Mouse (Mus musculus): ENCODE measurements around the gene Fanci. TPM values are rescaled to one million over a fixed set of nuclear protein-coding genes. Genes with fewer than 3 reads are reported as not detected.

The Fanci gene
- polyA plus RNA-seq, 1 experiment from 2014 or later: 21.4 TPM

DNA sequence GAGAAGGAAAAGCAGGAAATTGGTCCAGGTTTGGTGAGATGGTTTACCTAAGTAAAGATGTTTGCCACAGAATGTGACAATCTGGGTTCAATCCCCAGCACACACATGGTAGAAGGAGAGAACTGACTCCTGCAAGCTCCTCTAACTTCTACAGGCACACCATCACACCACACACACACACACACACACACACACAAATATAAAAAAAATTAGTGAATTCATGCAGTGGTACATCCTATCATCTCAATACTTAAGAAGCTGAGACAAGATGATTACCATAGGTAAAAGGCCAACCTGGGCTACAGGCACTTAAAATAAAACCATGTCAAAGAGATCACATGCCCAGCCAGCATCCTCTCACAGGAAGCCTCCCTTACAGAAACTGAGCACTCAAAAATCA is 17.7 kb upstream of the Fanci start:
- no peaks in the 10 kb centered on the region for H3K36me3 ChIP-seq (replicated peaks; ENCODE audit: control insufficient read depth, insufficient read depth, low read depth, low read length)
- H3K4me3 ChIP-seq (ENCODE audit: low read depth, low read length): no peak overlapping the region
- no peaks in the 10 kb centered on the region for H3K27me3 ChIP-seq (ENCODE audit: control insufficient read depth, insufficient read depth, low read length)
- H3K27ac ChIP-seq (replicated peaks; ENCODE audit: low read depth, low read length): no peak overlapping the region
- ATAC-seq (replicated peaks; ENCODE audit: insufficient number of reproducible peaks, low FRiP score, low TSS enrichment, low read depth) (no peak), DNase-seq (ENCODE audit: low spot score) (no peak)
- H3K9me3 ChIP-seq (replicated peaks; ENCODE audit: control insufficient read depth, low read length): no peaks in the 10 kb centered on the region
- no peak overlapping the region for H3K9ac ChIP-seq (replicated peaks; ENCODE audit: low read length)
- H3K4me1 ChIP-seq (ENCODE audit: control insufficient read depth, insufficient read depth, low read length): no peaks in the 10 kb centered on the region
- H3K4me2 ChIP-seq (ENCODE audit: low read depth, low read length): no peak overlapping the region

- ATAC-seq (replicated peaks; ENCODE audit: insufficient number of reproducible peaks, low FRiP score, low TSS enrichment, low read depth): no peak
- WGBS: 79% methylated on average over 5 of the region's 5 CpGs
- no peaks in the 10 kb centered on the region for H3K4me1 ChIP-seq (ENCODE audit: control insufficient read depth, insufficient read depth, low read length)
- DNase-seq (ENCODE audit: low spot score): no peak
- H3K4me2 ChIP-seq (ENCODE audit: low read depth, low read length): no peak overlapping the region
- H3K4me3 ChIP-seq (ENCODE audit: low read depth, low read length): no peak overlapping the region
- H3K27ac ChIP-seq (replicated peaks; ENCODE audit: low read depth, low read length): no peak overlapping the region
- H3K27me3 ChIP-seq (ENCODE audit: control insufficient read depth, insufficient read depth, low read length): no peaks in the 10 kb centered on the region
- no peak overlapping the region for H3K9ac ChIP-seq (replicated peaks; ENCODE audit: low read length)
- no peaks in the 10 kb centered on the region for H3K36me3 ChIP-seq (replicated peaks; ENCODE audit: control insufficient read depth, insufficient read depth, low read depth, low read length)
- no peaks in the 10 kb centered on the region for H3K9me3 ChIP-seq (replicated peaks; ENCODE audit: control insufficient read depth, low read length)
Observed at GRCm38 (mm10) chr7:79375594-79375993, 16.1 kb upstream of the Fanci start.

DNA sequence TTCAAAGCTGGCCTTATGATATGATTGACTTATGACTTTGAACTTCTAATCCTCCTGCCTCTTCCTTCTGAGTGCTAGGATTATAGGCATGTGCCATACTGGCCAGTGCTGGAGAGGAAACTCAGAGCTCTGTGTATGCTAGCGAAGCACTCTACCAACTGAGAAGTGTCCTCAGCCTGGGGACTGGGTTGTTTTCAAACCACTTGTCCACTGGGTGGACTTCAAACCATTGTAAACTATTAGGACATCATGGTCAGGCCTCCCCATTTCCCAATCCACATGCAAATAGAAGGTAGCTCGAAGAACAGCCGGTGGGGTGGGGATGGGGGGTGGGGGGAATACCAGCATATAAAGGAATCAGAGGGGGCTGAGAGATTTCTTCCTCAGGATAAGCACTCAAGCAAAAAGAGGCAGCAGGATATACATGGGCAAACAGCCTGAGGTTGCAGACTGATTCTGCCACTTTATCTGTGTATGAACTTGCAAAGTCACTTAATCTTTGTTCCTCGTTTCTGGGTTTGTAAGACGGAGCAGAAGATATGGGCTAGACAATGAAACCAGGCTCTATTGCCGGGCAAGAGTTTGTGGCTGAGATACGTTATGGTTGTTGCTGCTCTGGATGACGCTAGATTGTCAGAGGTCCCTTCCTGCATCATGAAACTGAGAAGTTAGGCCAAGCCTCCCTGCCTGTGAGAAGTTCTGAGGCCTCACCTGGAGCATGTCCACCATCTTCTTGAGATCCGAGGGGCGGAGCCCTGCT is 15.0 kb upstream of the Fanci start:
- Histone ChIP-seq H3K9ac (replicated peaks; ENCODE audit: low read length) (no peak overlapping the region), H3K4me1 (ENCODE audit: control insufficient read depth, insufficient read depth, low read length) (no peaks in the 10 kb centered on the region), H3K36me3 (replicated peaks; ENCODE audit: control insufficient read depth, insufficient read depth, low read depth, low read length) (no peaks in the 10 kb centered on the region), H3K9me3 (replicated peaks; ENCODE audit: control insufficient read depth, low read length) (no peaks in the 10 kb centered on the region), H3K4me3 (ENCODE audit: low read depth, low read length) (no peak overlapping the region), H3K4me2 (ENCODE audit: low read depth, low read length) (no peak overlapping the region), H3K27me3 (ENCODE audit: control insufficient read depth, insufficient read depth, low read length) (no peaks in the 10 kb centered on the region), H3K27ac (replicated peaks; ENCODE audit: low read depth, low read length) (no peak overlapping the region)
- 87% methylated on average over 10 of the region's 10 CpGs for WGBS
- ATAC-seq (replicated peaks; ENCODE audit: insufficient number of reproducible peaks, low FRiP score, low TSS enrichment, low read depth): no peak
- no peak for DNase-seq (ENCODE audit: low spot score)

GRCm38 (mm10) chr7:79386422-79387133 is 5.2 kb upstream of the Fanci start, which contains the start of gene Rlbp1:
Gene Rlbp1 (minus strand): TSS chr7:79387048.
- WGBS: 61% methylated on average over 16 of the region's 16 CpGs
- H3K36me3 ChIP-seq (replicated peaks; ENCODE audit: control insufficient read depth, insufficient read depth, low read depth, low read length): no peaks in the 10 kb centered on the region
- H3K9ac ChIP-seq (replicated peaks; ENCODE audit: low read length): no peak within 1 kb of the TSS
- H3K9me3 ChIP-seq (replicated peaks; ENCODE audit: control insufficient read depth, low read length): no peaks in the 10 kb centered on the region
- 0 out of 2 replicates have a peak, but pooled peaks have one; percentile 14 for ATAC-seq (replicated peaks; ENCODE audit: insufficient number of reproducible peaks, low FRiP score, low TSS enrichment, low read depth)
- no peak within 1 kb of the TSS for H3K4me2 ChIP-seq (ENCODE audit: low read depth, low read length)
- H3K4me3 ChIP-seq (ENCODE audit: low read depth, low read length): no peak within 1 kb of the TSS
- no peaks in the 10 kb centered on the region for H3K27me3 ChIP-seq (ENCODE audit: control insufficient read depth, insufficient read depth, low read length)
- H3K27ac ChIP-seq (replicated peaks; ENCODE audit: low read depth, low read length): no peak within 1 kb of the TSS
- no peak for DNase-seq (ENCODE audit: low spot score)
- H3K4me1 ChIP-seq (ENCODE audit: control insufficient read depth, insufficient read depth, low read length): no peaks in the 10 kb centered on the region

DNA sequence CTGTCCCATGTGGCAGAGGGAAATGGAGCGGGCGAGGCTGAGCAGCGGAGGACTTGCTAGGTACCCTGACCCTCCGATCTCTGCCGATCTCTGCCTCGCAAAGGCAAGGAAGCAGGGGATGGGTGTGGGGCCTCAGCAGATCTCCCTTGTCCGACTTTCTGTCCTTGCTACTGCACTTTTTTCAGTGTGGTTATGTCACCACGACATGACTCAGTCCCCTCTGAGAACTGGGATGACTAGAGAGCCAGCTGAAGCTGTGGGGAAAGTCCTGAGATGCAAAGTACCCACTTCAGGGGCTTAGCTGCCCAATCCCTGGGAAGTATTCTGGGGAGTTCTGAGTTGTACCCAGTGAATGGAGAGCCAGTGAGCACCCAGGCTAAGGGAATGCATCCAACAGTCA is 4.6 kb upstream of the Fanci start:
- Histone ChIP-seq H3K9me3 (replicated peaks; ENCODE audit: control insufficient read depth, low read length) (no peaks in the 10 kb centered on the region), H3K9ac (replicated peaks; ENCODE audit: low read length) (no peak overlapping the region), H3K4me3 (ENCODE audit: low read depth, low read length) (no peak overlapping the region), H3K4me1 (ENCODE audit: control insufficient read depth, insufficient read depth, low read length) (no peaks in the 10 kb centered on the region), H3K36me3 (replicated peaks; ENCODE audit: control insufficient read depth, insufficient read depth, low read depth, low read length) (no peaks in the 10 kb centered on the region), H3K27ac (replicated peaks; ENCODE audit: low read depth, low read length) (no peak overlapping the region), H3K27me3 (ENCODE audit: control insufficient read depth, insufficient read depth, low read length) (no peaks in the 10 kb centered on the region), H3K4me2 (ENCODE audit: low read depth, low read length) (no peak overlapping the region)
- 67% methylated on average over 8 of the region's 8 CpGs for WGBS
- ATAC-seq (replicated peaks; ENCODE audit: insufficient number of reproducible peaks, low FRiP score, low TSS enrichment, low read depth) (no peak), DNase-seq (ENCODE audit: low spot score) (no peak)

- no peak for DNase-seq (ENCODE audit: low spot score)
- H3K36me3 ChIP-seq (replicated peaks; ENCODE audit: control insufficient read depth, insufficient read depth, low read depth, low read length): no peaks in the 10 kb centered on the region
- no peak for ATAC-seq (replicated peaks; ENCODE audit: insufficient number of reproducible peaks, low FRiP score, low TSS enrichment, low read depth)
- no peak overlapping the region for H3K4me2 ChIP-seq (ENCODE audit: low read depth, low read length)
- no peaks in the 10 kb centered on the region for H3K27me3 ChIP-seq (ENCODE audit: control insufficient read depth, insufficient read depth, low read length)
- no peaks in the 10 kb centered on the region for H3K4me1 ChIP-seq (ENCODE audit: control insufficient read depth, insufficient read depth, low read length)
- no peak overlapping the region for H3K4me3 ChIP-seq (ENCODE audit: low read depth, low read length)
- no peaks in the 10 kb centered on the region for H3K9me3 ChIP-seq (replicated peaks; ENCODE audit: control insufficient read depth, low read length)
- no peak overlapping the region for H3K27ac ChIP-seq (replicated peaks; ENCODE audit: low read depth, low read length)
- 37% methylated on average over 7 of the region's 7 CpGs for WGBS
- no peak overlapping the region for H3K9ac ChIP-seq (replicated peaks; ENCODE audit: low read length)
Observed at GRCm38 (mm10) chr7:79387991-79388390, 3.7 kb upstream of the Fanci start.

GRCm38 (mm10) chr7:79388671-79389206 is 3.0 kb upstream of the Fanci start:
- WGBS: 43% methylated on average over 7 of the region's 7 CpGs
- ATAC-seq (replicated peaks; ENCODE audit: insufficient number of reproducible peaks, low FRiP score, low TSS enrichment, low read depth): no peak
- no peaks in the 10 kb centered on the region for H3K9me3 ChIP-seq (replicated peaks; ENCODE audit: control insufficient read depth, low read length)

DNA sequence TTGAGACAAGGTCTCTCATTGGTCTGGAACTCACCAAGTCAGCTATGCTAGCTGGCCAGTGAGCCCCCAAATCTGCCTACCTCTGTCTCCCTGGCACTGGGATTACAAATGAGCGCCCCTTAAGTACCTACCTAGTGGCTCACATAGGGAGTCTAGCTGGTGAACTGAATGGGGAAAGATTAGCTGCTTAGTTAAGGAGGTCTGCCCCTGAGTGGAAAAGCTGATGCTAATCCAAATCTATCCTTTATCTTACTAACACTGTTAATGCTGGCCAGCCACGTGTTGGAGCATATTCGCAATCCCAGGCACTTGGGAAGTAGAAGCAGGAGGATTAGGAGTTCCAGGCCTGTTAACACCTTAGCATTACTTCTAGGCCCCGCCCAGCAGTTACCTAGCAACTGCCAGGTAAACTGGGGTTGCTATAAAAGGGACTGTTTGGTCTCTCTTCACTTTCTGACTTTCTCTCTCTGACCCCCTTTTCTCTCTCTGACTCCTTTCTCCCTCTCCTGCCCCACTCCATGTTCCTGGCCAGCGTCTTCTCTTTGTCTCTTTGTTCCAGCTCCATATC is 1.5 kb upstream of the Fanci start:
- no peak overlapping the region for H3K4me2 ChIP-seq (ENCODE audit: low read depth, low read length)
- no peak overlapping the region for H3K9ac ChIP-seq (replicated peaks; ENCODE audit: low read length)
- 60% methylated on average over 5 of the region's 5 CpGs for WGBS
- H3K27ac ChIP-seq (replicated peaks; ENCODE audit: low read depth, low read length): no peak overlapping the region
- no peaks in the 10 kb centered on the region for H3K27me3 ChIP-seq (ENCODE audit: control insufficient read depth, insufficient read depth, low read length)
- H3K36me3 ChIP-seq (replicated peaks; ENCODE audit: control insufficient read depth, insufficient read depth, low read depth, low read length): no peaks in the 10 kb centered on the region
- ATAC-seq (replicated peaks; ENCODE audit: insufficient number of reproducible peaks, low FRiP score, low TSS enrichment, low read depth) (no peak), DNase-seq (ENCODE audit: low spot score) (no peak)
- H3K9me3 ChIP-seq (replicated peaks; ENCODE audit: control insufficient read depth, low read length): no peaks in the 10 kb centered on the region
- H3K4me1 ChIP-seq (ENCODE audit: control insufficient read depth, insufficient read depth, low read length): no peaks in the 10 kb centered on the region
- no peak overlapping the region for H3K4me3 ChIP-seq (ENCODE audit: low read depth, low read length)

More at GRCm38 (mm10) chr7:79388671-79389206, 3.0 kb upstream of the Fanci start:
- H3K4me2 ChIP-seq (ENCODE audit: low read depth, low read length): no peak overlapping the region
- no peaks in the 10 kb centered on the region for H3K27me3 ChIP-seq (ENCODE audit: control insufficient read depth, insufficient read depth, low read length)
- no peak overlapping the region for H3K9ac ChIP-seq (replicated peaks; ENCODE audit: low read length)
- no peak overlapping the region; the same call in 1 of the 2 replicates for H3K27ac ChIP-seq (replicated peaks; ENCODE audit: low read depth, low read length)
- H3K36me3 ChIP-seq (replicated peaks; ENCODE audit: control insufficient read depth, insufficient read depth, low read depth, low read length): no peaks in the 10 kb centered on the region
- DNase-seq (ENCODE audit: low spot score): peak; percentile 32
- no peak overlapping the region for H3K4me3 ChIP-seq (ENCODE audit: low read depth, low read length)
- no peaks in the 10 kb centered on the region for H3K4me1 ChIP-seq (ENCODE audit: control insufficient read depth, insufficient read depth, low read length)
